Mouse (Mus musculus) thymus, adult 18-20 months (tissue): ENCODE data around the gene Cx3cr1.

Experiments used
- DNase-seq, 2 experiments: peaks; one replicate each; pipeline ENCODE4 v3.0.0; 2022; ENCODE audit warnings: mixed read lengths in 2 of 2

Cx3cr1 gene

DNA sequence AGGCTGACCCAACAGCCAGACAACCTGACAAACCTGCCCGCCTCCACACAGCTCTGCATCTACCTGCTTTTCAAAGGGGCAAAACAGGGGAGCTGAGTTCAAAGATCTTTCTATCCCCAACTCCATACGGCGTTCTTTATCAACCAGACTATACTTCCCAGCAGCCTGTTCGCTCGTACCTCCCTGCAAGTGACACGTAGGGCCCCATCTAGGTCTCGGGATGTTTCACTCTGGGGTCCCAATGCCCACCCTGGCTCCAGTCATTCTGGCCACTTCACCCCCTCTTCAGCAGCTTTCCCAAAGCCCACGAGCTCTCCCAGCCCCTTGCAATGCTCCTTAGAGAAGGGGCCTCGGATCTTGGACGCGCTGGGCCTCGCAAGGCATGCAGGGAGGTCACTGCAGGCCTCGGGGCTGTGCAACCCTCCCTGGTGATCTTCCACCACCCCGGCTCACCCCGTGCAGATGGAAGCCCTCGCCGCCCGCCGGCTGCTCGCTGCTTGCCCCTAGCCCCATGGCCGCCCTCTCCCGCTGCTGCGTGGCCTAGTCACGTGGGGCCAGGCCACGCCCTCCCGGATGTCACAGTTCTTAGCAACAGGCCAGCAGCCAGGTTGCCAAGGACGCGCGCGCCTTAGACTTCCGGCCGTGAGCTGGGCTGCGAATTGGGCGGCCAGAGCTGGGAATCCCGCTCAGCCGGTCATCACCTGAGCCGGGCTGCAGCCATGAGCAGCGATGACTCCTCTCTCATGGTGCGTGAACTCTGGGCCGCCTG is 132.5 kb downstream of the Cx3cr1 start, which contains the start of the genes Gorasp1 and Ttc21a:
Gorasp1 (minus strand) TSS at position 561 of the 769 bp plus-strand sequence.
Ttc21a (plus strand) TSS at position 602 of the 769 bp plus-strand sequence.
- DNase-seq = peak; percentile 87

- no peak for DNase-seq
These were observed 136.0 kb downstream of the Cx3cr1 start for GRCm38 (mm10) chr9:119933675-119934074.

DNA sequence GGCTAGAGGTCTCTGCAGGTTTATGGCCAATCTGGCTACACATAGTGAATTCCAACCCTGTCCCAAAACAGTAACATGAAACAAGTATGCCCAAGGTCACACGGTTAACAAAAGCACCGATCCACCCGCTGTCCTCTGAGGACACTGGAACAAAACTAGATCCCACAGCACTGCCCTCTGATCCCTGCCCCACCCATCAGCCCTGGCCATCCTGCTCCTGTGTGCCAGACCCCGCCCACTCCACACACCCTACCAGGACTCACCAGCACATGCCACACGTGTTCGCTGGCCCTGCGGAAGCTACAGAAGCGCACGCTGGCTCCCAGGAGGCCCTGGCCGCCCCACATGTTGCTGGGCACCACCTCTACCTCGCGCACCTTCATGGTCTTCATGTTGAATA is 137.3 kb downstream of the Cx3cr1 start:
- no peak for DNase-seq

DNA sequence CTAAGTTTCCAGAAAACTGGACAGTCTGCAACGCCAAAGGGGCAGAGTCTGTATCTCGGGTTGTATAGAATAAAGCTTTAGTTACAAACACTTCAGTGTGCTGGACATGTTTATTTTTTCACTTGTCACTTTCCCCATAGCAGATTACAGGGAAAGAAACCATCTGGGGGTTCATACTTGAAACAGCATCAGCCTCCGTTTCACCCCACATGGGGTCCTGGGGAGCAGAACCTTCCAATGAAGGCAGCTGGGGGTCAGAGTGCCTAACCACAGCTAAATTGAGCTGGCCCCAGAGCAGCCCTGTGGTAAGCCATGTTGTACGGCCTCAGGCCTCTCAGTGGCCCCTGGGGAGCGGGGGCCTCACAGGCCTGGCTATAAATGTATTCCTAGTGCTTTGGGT is 143.2 kb downstream of the Cx3cr1 start:
- DNase-seq = no peak

GRCm38 (mm10) chr9:119925729-119926128 is 143.9 kb downstream of the Cx3cr1 start:
- no peak for DNase-seq

DNA sequence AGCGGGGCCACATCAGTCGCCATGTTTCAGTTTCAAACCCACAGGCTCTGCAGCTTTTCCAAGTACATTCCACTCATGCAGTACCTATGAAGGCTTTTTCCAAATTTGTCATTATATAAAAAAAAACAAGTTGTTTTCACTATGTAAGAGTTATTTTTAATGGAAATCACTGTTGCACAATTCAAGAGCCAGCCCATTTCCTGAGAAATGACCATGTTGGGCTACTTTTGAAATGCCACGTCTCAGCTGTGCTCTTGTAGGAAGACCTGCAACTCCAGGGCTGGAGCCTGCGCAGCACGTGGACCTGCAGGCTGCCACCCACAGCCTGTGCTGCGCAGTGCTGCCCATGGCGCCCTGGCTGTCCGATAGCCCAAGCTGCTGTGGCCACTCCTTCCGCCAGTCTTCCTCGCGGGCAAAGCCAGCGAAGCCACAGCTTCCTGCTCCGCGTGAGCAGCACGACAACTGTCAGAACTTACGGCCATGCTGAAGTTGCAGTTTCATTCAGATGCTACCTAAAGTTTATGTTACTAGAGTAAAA is 144.5 kb downstream of the Cx3cr1 start:
- DNase-seq = no peak

DNA sequence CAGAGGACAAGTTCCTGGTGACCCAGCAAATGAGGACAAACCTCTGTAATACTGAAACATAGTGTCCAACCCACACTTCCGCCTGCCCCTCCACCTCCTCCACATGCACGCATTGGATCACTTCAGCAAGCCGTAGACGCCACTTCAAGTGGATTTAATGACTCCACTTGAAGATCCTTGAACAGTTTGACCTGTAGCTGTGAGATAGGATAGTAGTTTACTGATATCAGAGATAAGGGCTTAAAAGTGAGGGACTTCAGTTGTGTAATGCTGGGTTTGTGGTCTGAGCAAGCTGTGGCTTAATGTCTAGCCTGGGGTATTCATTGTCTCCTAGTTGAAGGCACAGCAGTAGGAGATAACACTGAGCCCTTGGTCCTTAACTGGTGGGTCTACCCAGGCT is 146.2 kb downstream of the Cx3cr1 start:
- no peak for DNase-seq

- DNase-seq = no peak
These were observed 149.8 kb downstream of the Cx3cr1 start for GRCm38 (mm10) chr9:119919858-119920257.

DNA sequence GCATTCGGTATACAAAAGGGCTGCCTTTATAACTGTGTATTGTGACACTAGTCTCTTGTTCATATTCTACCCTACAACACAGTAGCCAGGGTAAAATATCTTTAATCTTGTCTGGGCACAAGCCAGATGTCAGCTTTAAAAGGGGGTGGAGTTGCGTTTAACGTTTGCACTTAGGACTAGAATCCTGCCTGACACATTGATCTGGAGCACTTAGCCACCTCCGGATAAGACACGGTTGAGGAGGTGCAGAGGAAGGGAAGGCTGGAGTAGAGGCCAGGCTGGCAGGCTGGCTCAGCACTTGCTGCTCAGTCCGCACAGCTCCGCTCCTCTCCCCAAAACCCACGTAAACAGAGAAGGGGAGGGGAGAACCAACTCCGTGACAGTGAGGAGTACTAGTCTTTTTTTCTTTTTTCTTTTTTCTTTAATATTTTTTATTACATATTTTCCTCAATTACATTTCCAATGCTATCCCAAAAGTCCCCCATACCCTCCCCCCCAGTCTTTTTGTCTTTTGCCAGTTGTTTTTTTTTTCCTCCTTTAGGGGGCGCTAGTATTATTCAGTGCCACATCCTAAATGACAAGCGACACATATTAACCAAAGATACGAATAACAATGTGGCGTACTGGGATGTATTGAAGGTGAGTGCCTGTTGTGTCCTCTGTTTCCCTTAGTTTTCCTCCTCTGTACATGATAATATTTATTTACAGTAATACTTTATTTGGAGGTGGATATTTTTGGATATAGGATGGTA is 156.4 kb downstream of the Cx3cr1 start:
- DNase-seq = no peak

GRCm38 (mm10) chr9:119909931-119910330 is 159.7 kb downstream of the Cx3cr1 start:
- no peak for DNase-seq

- no peak for DNase-seq
These were observed 161.0 kb downstream of the Cx3cr1 start for GRCm38 (mm10) chr9:119908708-119909107.

GRCm38 (mm10) chr9:119902410-119903151 is 167.1 kb downstream of the Cx3cr1 start:
- DNase-seq = no peak

- no peak for DNase-seq
These were observed 170.2 kb downstream of the Cx3cr1 start for GRCm38 (mm10) chr9:119899446-119899845.

- DNase-seq = peak; percentile 48 to 51
These were observed 174.5 kb downstream of the Cx3cr1 start for GRCm38 (mm10) chr9:119895040-119895721.

GRCm38 (mm10) chr9:119894339-119895009 is 175.2 kb downstream of the Cx3cr1 start, which contains the start of gene Wdr48:
TSS of gene Wdr48 (plus strand) at chr9:119894878.
- peak; percentile 96 to 98 for DNase-seq

GRCm38 (mm10) chr9:119893881-119894280 is 175.8 kb downstream of the Cx3cr1 start:
- DNase-seq = no peak

- DNase-seq = no peak
These were observed 179.0 kb downstream of the Cx3cr1 start for GRCm38 (mm10) chr9:119890692-119891091.

GRCm38 (mm10) chr9:119889446-119889845 is 180.2 kb downstream of the Cx3cr1 start:
- no peak for DNase-seq

GRCm38 (mm10) chr9:119888843-119889246 is 180.8 kb downstream of the Cx3cr1 start:
- no peak for DNase-seq

DNA sequence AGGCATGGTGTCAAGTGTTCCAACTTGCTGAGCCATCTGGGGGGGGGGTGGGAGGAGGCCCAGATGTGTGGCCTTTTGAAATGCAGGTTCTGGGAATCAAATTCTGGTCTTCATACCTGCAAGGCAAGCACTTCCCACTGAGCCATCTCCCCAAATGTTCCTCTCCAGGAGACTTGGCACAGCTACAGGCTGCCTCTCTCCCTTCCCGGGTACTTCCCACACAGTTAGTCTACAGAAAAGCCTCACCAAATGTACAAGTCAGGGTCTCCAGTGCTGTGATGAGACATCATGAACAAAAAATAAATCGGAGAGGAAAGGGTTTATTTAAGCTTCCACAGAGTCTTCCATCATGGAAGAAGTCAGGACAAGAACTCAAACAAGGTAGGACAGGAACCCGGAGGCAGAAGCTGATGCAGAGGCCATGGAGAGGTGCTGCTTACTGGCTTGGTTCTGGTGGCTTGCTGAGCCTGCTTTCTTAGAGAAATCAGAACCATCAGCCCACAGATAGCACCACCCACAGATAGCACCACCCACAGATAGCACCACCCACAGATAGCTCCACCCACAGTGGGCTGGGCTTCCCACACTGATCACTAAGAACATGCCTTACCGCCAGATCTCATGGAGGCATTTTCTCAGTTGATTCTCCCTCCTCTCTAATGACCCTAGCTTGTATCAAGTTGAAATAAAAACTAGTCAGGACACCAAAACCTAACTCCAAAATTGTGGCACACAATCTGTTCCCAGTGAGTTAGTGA is 182.4 kb downstream of the Cx3cr1 start:
- DNase-seq = no peak

- DNase-seq = no peak
These were observed 215.5 kb downstream of the Cx3cr1 start for GRCm38 (mm10) chr9:119854170-119854569.
